Mouse (Mus musculus): ENCODE results near the gene Tspan17.

GRCm38 (mm10) chr13:54838540-54838939 is 49.4 kb downstream of the Tspan17 start:
- no peak for TF ChIP-seq CTCF (IDR thresholded peaks at IDR 0.05; ENCODE audit: control insufficient read depth, insufficient read depth, insufficient read length)
- TF ChIP-seq USF1 (IDR thresholded peaks at IDR 0.05; ENCODE audit: low read depth), result no peak
- TF ChIP-seq MYOG (IDR thresholded peaks at IDR 0.05; ENCODE audit: control insufficient read depth, extremely low read depth, insufficient read length), result no peak
- no peak for TF ChIP-seq MAX (IDR thresholded peaks at IDR 0.05)
